Mouse (Mus musculus) cerebellum, adult 2 months (tissue): ENCODE measurements around the gene Tmem132b.

Experiments used
- CTCF ChIP-seq: fragments of 200-500 bp; IDR thresholded peaks from 2 replicates; pipeline ENCODE4 v1.5.1; 2011; ENCODE audit warnings: low read depth, mild to moderate bottlenecking, control low read depth, low read length, moderate library complexity, borderline replicate concordance; ENCODE audit not compliant: insufficient read depth
- POLR2A ChIP-seq: fragments of 200-500 bp; IDR thresholded peaks from 2 replicates; pipeline ENCODE4 v1.6.1; 2011; ENCODE audit warnings: low read length, control low read depth, borderline replicate concordance; ENCODE audit not compliant: insufficient read depth

- TF ChIP-seq POLR2A (no peak), CTCF (no peak)
Observed at GRCm38 (mm10) chr5:125487375-125488115, 44.0 kb upstream of the Tmem132b start.
